Mouse (Mus musculus): ENCODE results near the gene Gabrb3.

The Gabrb3 gene

DNA sequence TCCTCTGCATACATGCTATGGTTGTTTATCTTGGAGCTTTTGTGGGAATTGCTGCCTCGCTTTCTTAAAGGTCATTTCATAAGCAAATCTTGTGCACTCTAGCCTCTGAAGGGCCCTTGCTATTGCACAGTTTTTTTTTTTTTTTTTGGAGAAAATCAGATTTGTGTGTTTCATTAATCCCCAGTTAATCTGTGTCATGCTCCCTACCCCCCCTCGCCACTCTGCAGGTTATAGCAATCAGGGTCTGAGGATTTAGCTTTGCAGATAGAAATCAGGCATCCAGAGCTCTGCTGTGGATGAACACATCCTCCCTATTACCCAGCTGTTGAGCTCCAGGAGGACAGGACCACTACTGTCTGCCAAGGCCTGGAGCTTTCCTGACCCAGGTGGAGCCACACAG is at the start of gene Gabrb3:
Gene Gabrb3 (plus strand): TSS at position 301 of the 400 bp plus-strand sequence.
- in situ Hi-C loops (cut with MboI; ENCODE audit: low sequenced_read_pairs) = no loop called here

DNA sequence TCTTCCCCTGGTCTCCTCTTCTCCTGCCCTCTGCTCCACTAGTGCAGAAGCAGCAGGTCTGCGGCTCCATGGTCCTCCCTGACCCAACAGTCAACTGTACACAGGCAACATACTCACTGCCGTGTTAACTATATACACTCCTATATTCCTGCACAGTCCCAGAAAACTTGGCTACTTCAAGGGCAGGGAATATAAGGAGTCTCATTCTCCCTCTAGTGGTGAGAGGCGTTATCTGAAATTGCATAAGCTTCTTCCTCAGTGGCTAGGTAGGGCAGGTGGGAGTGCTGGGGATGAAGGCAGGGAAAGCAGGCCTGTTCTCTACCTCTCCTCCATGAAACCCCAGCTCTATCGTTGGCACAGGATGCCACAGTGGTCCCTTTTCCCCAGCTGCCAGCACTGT is 35.4 kb upstream of the Gabrb3 start:
- in situ Hi-C loops (cut with MboI; ENCODE audit: low sequenced_read_pairs) = no loop called here

DNA sequence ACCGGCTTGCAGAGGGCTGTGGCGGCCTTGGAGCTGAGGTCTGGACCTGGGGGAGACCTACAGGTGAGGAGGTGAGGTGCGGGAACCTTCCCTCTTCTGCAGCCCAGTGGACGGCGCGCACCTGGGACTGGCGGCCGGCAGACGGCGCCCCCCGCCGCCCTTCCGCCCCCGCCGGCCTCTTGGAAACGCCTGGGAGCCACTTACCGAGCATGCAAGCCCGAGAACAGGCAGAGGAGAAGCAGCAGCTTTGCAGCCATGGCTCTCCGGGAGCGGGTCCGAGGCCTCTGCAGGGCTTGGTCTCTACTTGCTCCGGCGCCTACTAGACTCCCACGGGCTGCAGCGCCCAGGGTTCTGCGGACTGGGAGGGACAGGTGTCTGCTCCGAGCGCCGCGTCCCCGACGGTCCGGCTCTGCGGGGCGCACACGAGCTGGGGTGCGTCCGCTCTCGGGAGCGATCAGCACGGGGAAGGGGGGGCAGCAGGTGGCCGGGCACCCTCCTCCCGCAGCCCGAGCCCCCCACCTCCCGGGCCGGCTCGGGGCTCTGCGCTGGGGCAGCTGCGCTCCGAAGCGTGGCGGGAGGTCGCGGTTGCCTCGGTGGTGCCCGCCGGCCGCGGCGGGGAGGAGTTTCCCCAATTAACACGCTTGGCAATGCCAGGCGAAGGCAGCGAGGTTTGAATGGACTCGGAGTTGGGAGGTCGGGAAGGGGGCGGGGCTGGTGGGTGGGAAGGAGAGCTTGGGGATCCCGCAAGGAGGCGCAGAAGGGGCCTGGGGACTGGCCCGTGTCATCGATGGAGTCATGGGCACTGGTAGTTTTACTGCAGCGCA is 32.8 kb upstream of the Gabrb3 start, which contains the start of gene Gabrg3:
Gene Gabrg3 (minus strand): TSS at position 672 of the 824 bp plus-strand sequence.
- in situ Hi-C loops (cut with MboI; ENCODE audit: low sequenced_read_pairs) = no loop called here

DNA sequence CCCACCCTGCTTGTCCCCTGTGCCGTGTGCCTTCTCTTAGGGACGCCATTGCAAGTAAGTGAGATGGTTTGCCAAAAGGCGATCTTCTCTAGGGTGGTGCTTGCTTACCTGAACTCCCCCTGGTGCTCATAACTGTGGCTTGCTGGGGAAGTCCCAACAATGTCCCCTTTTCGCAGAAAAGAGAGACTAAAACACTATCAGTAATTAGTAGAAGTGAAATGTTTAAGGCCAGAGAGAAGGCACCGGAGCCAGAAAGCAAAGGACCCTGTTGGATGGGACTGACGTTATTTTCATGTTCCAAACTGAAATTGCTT is 32.2 kb upstream of the Gabrb3 start:
- in situ Hi-C loops (cut with MboI; ENCODE audit: low sequenced_read_pairs) = no loop called here

DNA sequence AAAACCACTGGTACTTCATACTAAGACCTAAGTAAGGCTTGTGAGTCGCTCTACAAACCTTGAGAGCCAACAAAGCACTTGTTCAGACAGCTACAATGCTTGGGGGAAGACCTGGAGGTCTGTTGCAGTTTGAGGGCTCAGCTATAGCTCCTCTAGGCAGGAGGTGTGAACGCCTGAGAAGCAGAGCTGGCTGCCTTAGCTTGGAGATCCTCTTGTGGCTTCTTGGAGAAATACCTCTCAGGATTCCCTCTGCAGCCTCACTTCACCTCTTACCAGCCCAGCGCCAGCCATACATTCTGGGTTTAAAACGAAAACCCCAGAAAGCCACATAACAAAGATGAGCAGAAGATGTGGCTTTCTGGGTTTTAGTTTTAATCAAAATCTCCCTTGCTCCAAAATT is 29.4 kb upstream of the Gabrb3 start:
- in situ Hi-C loops (cut with MboI; ENCODE audit: low sequenced_read_pairs) = no loop called here

DNA sequence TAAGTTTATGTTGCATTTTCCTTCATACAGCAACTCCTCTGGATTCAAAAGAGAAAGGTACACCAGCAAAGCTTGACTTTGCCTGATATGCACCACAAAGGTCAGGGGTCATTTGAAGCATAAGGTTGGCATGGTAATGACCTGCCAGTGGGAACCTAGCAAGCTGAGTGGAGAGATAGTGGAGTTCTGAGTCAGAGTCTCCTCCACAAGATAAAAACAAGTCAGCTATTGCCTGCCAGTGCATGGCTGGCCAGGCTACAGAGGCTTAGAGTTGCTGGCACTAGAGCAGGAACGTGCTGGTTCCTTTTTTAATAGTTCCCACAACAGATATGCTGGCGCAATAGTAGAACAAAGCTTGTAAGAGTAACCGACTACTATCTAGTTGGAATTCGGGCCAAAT is 25.9 kb upstream of the Gabrb3 start:
- in situ Hi-C loops (cut with MboI; ENCODE audit: low sequenced_read_pairs) = no loop called here

DNA sequence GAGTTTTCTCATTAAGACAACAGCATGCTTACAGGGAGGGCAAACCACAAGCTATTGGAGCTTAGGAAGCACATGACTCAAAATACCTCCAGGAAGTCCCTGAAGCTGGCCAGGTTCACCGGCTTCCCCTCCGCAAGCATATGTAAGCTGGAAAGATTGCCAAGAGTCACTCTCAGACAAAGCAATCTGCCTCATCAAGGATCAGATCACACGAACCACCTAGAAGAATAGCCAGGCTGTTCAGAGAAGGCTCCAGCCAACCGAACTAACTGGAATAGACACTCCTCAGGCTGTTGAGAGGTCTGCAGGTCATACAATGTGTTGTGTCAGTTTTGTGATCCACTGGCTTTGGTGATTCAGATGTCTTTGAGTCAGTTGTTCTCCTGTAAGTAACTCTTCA is 8.3 kb upstream of the Gabrb3 start:
- in situ Hi-C loops (cut with MboI; ENCODE audit: low sequenced_read_pairs) = no loop called here

DNA sequence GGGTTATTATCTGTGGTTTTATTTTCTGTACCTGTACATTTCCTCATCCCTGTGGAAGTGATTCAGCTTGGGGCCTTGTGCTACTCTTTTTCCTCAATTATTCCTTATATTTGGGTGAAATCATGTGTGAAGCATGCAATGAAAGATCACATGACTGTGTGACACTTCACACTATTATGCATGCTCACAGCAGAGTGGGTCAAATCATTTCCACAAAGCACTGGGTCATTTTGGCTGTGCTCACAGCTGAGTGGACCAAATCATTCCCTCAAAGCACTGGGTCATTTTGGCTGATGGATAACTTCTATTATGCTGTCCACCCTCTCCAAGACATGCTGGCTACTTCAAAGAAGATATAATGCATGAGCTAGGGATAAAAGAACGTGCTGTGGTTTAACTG is 6.6 kb upstream of the Gabrb3 start:
- in situ Hi-C loops (cut with MboI; ENCODE audit: low sequenced_read_pairs) = no loop called here

DNA sequence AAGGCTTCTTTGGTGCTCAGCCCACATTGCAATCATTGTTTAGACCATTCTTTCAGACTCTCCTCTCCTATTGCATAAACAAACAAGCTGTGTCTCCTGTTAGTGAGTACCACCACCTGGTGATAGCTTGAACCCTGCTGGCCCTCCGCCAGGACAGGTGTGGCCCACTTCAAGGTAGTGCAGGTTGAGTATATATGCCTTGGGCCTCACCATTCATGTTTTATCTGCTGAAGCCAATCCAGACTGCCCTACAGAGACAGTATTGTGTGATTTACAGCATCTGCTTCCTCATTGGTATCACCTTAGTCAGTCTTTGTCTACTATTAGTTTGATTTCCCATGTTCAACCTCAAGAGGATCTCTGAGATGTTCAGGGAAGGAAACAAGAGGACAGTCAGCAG is 1.6 kb downstream of the Gabrb3 start:
- in situ Hi-C loops (cut with MboI; ENCODE audit: low sequenced_read_pairs) = no loop called here

DNA sequence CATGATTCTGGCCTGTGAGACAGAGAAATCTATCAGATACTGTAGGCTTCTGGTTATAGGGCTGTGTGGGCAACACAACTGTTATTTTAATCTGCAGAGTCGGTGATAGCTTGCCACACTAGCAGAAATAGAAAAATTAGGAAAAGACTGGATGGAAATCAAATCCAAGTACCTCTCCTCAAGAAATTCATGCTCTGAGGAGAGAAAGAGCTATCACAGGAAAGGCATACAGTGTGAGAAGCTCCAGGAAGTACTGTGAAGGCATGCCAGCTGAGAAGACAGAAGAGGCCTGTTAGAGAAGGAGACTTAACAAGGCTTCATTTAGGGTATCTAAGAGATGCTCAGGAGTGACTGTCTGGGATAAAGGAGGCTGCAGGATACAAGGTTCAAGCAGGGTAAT is 3.2 kb downstream of the Gabrb3 start:
- in situ Hi-C loops (cut with MboI; ENCODE audit: low sequenced_read_pairs) = no loop called here

DNA sequence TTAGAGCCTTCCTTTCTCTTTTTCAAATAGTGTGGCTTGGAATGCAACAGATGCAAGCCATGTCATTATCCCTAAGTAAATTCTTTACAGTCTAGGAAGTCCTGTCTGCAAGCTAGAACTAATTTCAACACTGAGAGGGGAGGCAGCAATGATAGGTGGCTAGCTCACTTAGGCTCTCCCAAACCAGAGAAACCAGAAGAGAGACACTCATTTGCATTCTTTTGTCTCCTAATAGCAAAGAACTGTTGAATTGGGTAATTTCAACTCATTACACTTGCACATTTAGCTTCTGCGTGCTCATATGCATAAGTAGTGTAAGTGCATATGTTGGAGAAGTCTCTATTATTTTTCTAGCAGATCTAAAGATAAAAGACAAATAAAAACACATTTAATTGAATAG is 28.7 kb downstream of the Gabrb3 start:
- in situ Hi-C loops (cut with MboI; ENCODE audit: low sequenced_read_pairs) = no loop called here

DNA sequence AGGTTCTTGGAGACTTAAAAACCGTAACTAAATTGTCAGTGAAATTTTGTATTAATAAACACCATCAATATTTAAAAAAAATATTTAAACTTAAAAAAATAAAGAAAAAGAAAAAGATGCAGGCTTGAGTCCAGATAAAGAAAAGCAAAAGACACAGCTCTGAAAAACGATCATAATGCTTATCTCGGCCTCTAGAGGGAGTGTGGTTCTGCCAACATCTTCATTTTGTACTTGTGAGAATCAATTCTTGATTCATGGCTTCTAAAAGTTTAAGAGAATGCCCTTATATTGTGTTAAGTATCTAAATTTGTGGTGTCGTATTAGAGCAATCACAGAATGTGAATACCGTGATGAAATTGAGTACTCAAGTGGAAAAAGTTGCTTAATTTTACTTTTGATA is 40.9 kb downstream of the Gabrb3 start:
- in situ Hi-C loops (cut with MboI; ENCODE audit: low sequenced_read_pairs) = no loop called here

DNA sequence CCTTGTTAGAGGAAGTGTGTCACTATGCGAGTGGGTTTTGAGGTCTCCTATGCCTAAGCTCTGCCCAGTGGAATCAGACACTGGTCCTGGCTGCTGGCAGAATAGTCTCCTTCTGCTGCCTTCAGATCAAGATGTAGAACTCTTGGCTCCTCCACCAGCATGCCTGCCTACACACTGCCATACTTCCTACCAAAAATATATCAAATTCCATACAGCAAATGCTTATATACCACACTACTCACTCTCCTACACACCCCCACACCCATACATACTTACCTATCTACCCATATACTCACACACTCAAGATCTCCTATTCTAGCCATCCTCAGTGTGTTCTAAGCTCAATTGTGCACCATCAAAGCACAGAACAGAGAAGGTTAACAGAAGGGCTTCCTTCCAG is 51.8 kb downstream of the Gabrb3 start:
- in situ Hi-C loops (cut with MboI; ENCODE audit: low sequenced_read_pairs) = no loop called here

DNA sequence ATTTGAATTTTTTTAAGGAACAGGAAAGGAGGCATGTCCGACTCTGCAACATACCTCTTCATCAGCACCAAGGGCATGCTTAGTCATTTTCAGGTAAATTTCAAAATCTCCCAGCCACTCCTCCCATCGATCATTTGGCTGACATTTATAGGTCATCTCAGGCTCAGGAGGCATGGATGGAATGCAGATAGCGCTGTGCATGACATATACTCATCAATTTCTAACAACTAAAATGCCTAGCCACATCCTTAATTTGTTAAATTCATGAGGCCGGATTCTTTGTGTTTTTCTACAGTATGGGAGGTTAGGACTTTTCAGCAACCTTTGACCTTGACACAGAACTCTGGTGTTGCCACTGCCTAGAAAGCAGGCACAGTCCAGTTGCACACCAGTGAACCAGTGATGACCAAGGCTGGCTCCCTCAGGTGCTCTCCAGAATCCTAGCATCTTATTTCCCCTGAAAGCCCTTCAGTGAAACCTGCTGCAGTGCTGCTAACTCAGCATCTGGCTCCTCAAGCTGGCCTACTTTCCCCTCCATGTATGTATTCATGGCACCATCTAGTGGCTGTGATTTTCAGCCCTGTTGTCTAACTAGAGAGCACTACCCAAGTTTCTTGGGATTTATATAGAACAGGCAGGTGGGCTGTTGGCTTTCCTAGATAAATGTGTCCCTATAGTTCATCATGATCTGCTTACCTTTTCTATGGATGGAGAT is 54.5 kb downstream of the Gabrb3 start:
- in situ Hi-C loops (cut with MboI; ENCODE audit: low sequenced_read_pairs) = no loop called here

DNA sequence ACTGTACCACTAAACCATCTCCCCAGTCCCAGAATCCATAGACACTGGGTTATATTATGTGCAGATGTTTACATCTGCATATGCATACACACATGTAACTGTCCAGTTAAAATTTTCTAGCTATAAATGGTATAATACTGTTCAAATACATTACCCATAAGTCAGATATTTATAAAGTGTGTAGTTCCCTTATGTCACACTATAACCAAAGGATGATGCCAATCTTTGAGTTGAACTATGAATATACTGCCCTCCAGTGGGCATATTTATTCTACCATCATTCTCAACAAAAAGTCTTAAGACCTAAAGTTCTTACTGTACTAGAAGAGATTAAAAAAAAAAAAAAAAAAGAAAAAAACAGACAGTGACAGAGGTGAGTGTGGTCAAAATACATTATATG is 63.4 kb downstream of the Gabrb3 start:
- in situ Hi-C loops (cut with MboI; ENCODE audit: low sequenced_read_pairs) = no loop called here

DNA sequence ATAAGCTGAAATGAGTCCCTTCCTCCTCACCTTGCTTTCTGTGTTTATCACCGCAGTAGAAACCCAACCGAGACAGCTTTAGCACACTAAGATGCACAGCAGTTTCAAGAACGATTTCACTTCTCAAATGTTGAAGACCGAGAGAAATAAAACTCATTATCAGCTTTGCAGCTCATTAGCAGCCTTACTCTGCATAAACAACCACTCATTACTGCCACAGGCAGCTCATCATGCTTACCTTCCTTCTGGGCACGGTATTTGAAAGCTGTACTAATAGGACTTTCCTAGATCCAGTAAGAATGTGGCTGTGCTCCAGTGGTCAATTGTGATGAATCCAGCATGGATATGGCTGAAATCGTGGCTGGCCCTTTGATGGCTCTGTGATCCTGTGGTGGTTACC is 67.4 kb downstream of the Gabrb3 start:
- in situ Hi-C loops (cut with MboI; ENCODE audit: low sequenced_read_pairs) = no loop called here

DNA sequence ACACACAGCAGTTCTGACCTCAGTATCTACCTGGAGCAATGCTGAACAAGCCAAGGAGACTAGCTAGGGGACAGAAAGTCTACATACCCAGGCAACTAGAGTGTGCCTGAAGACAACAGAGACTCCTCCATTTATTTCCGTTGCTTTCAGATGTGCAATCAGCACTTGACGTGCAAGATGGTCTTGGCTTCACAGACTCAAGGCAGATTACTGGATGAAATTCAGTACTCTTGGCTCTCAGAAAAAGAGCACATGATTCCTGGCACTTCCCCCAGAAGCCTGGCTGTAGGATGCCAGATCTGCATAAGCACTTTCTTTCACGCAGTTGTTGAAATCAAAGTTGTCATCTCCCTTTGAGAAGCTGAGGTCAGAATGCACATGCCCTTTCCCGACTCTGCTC is 72.3 kb downstream of the Gabrb3 start:
- in situ Hi-C loops (cut with MboI; ENCODE audit: low sequenced_read_pairs) = no loop called here

DNA sequence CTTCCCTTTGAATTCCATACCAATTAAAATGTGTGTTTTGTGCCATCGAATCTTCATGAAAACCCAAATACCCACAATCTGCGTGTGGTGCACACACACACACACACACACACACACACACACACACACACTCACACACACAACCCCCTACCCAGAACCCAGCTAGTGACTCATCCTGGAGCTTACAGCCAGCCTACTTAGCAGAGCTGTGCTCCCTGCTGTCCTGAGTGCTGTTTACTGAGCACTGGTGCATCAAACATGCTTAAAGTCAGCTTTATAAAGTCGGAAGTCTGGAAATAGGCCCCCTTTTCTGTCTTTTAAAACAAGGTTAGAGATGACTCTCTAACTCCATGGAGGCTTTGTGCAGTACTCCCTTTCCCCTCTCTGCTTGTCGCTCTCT is 83.3 kb downstream of the Gabrb3 start:
- in situ Hi-C loops (cut with MboI; ENCODE audit: low sequenced_read_pairs) = no loop called here

DNA sequence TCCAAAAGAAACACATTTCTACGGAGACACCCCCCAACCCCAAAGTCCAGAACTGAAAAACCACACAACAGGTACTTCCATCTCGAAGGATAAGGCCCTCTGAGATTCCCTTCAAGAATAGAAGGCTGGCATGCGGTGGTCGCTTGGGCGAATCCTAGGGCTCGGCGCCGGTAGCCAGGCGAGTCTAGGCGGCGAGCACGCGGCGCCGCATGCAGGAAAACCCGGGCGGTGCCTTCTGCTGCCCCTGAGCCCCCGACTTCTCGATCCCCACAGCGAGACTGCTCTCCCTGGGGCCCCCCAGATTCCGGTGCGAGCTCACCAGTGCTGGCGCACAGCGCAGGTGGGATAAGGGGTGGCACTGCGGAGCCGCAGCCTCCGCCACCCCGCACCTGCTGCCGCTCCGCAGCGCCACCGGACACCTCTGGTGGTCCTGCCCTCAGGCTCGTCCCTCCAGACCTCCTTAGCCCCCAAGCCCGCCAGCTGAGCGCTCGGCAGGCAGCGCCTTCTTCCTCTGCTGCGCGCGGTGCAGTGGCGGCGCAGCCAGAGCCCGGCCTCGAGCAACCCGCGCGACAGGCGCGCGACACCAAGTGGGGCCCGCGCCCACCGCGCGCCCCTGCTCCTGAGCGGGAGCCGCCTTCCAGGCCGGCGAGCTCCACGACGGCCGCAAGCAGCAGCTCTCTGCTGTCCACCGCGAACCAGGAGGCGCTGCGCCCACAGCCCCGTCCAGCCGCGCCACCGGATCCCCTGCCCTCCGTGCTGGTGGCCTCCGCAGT is 89.6 kb downstream of the Gabrb3 start:
- in situ Hi-C loops (cut with MboI; ENCODE audit: low sequenced_read_pairs) = no loop called here

DNA sequence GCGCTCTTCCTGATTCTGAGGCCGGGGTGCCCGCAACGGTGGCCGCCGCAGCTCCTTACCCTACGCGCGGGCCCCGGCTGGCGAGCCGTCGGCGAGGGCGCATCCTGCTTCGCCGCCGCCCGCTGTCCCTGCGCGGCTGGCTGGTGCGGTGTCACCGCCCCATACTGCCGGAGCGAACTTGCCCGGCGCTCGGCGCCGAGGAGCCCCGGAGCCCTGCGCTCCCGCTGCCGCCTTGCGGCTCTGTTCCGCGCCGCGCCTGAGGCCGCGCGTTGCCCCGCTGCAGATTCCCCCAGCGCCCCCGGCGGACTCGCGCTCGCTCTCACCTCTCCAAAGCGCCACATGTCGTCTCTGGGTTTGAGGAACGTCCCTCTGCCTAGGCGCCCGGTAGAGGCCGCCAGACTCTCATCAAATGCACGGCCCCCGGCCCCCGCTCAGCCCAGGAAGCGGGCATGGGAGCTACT is 90.2 kb downstream of the Gabrb3 start, which contains the start of gene Gabra5:
Gene Gabra5 (minus strand): TSS at position 379 of the 461 bp plus-strand sequence.
- in situ Hi-C loops (cut with MboI; ENCODE audit: low sequenced_read_pairs) = no loop called here

DNA sequence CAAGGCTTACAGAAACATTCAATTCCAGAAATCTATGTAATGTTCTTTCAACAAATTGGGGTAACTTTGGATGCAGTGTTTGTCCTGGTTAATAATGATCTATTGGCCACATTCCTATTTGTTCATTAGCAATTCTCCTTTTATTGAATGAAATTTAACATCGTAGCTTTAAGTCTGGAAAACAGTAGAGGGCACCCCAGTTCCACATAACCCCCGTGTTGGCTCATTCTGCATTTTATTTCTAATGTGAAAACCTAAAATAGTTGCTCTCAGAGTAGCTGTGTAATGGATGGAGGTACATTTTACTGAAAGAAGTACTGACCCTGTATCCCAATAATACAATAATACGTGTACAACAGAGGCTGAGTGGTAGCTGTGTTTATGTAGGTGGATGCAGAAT is 93.5 kb downstream of the Gabrb3 start:
- in situ Hi-C loops (cut with MboI; ENCODE audit: low sequenced_read_pairs) = no loop called here

DNA sequence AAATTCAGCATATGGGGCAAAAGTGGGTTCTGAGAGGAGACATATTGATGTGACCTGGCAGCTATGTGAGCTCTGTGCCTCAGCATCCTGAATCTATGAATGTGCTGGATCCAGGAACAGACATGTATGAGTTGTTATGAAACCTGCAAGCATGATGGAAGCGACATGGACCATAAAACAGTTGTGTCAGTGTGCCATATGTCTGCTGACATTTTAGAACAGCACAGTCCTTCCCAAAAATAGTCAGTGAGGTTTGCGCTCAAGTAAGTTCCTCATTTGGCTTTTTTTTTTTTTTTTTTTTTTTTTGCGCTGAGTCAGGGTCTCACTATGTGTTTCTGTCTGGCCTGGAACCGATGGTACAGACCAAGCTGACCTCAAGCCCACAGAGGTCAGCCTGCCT is 110.0 kb downstream of the Gabrb3 start:
- in situ Hi-C loops (cut with MboI; ENCODE audit: low sequenced_read_pairs) = no loop called here

All from CH12F3 (cell line).